Mouse (Mus musculus) liver, postnatal 0 days (tissue): Measurements from ENCODE around the gene Grid2.

Experiments used
- CTCF ChIP-seq: sonication (generic); IDR thresholded peaks from 2 replicates; pipeline ENCODE4 v1.5.1; 2016; ENCODE audit warnings: antibody characterized with exemption, low read depth
- EP300 ChIP-seq: IDR thresholded peaks from 2 replicates; pipeline ENCODE4 v1.6.1; 2016; ENCODE audit warnings: antibody characterized with exemption, low read depth, mild to moderate bottlenecking

DNA sequence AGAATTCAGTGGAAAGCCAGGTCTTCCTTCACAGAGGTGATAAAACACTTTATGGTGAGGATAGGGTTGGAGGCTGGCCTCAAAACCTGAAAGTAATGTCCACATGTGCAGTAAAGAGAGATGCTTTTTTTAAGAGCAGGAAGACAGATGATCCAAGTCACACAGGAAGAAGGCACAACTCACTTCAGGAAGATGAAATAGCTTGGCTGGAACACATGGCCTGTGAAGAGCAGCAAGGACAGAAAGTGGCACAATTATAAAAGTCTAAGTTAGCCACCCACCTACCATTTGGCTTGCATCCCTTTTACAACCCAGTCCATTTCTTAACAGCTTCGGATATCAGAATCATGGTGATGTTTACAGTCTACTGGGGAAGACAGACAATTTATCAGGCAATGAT lies 1423.1 kb downstream of the Grid2 start:
- TF ChIP-seq CTCF (no peak), EP300 (no peak)
